Mouse (Mus musculus): ENCODE results near the gene Cd300lf.

Gene Cd300lf

GRCm38 (mm10) chr11:115077436-115077835 is 56.4 kb downstream of the Cd300lf start:
- DNase-seq (ENCODE audit: low spot score) = no peak

DNA sequence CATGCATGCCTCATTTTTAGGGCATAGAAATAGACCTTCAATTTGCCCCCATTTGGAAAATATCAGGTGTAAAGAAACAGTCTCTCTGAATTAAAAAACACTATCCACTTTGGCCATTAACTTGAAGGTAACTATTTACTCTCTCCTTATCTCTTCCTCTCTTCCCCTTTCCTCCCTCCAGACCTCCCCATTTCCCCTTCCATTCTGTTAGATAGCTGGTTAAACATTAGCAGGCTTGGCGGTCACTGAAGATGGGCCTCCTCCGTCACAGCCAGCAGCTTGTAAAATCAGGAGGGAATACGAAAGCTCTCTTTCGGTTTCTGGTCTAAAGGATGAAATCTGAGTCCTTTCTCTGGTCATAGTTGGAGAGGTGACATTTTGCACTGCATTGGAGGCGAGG is 57.9 kb downstream of the Cd300lf start:
- no peak for DNase-seq (ENCODE audit: low spot score)

DNA sequence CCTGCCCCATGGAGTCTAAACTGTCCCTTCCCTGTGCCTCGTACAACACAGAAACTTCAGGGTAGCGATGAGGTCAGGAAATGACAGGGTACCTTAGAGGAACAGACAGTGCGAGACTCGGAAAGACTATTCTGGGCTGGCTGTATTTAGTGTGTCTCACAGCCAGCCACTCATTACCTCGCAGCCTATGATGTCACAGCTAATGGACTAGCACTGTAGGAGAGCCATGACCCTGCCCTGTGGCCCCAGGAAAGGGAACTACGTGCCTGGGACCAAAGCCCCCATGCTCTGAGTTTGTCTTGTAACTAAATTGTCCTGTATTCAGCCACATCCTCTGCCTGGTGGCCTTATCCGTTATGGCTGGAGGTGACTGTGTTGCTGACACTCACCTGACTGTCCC is 58.4 kb downstream of the Cd300lf start:
- no peak for DNase-seq (ENCODE audit: low spot score)

- no peak for DNase-seq (ENCODE audit: low spot score)
These were observed 60.8 kb downstream of the Cd300lf start for GRCm38 (mm10) chr11:115073002-115073401.

DNA sequence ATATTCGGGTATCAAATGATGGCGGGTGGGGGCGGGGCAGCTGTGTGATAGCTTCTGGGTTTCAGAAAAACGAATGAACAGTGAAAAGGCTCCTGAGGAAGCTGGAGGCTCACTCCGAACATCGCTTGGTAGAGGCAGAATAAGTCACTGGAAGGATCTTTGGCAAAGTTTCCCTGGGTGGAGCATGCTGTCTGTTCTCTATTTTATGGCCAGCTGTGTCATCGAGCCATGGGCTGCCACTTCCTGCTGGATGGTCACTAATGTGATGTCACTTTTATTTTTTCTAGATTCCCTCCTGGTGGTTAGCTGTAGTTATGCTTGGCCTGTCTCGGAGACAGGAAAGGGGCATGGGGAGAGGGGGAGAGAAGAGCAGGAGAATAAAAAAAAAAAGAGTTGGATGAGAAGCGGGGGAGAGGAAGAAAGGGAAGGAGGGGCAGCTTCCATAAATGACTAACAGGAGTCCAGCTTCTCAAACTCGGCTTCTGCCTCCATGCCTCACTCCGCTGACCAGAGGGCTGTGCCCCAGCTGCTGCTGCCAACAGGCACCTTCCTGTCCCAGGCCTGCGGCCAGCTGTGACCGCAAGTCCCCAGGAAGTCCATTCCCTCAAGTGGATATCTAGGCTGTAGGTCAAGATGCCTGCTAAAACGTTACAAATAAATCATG is 62.0 kb downstream of the Cd300lf start:
- DNase-seq (ENCODE audit: low spot score) = peak; percentile 78

DNA sequence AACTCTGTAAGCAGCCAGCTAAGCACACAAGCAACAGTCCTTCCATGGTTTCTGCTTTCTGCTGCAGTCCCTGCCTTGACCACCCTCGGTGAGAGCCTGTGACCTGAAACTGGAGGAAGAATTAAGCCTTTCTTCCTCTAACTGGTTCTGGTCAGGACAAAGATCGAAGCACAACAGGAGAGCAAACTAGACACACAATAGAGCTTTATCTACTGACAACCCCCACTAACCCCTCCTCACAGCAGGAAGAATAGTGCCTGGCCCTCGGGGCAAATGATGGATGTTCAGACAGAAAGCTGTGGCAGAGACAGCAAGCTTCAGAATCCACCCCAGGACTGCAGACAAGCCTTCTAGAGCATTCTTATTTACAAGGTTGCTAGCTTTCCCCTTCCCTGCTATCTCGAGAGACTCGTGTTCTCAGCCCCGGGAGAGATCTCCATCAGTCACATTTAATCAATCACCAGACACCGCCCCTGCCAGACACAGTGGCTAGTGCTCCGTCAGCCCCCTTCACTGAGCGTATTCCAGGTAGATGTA is 62.7 kb downstream of the Cd300lf start:
- DNase-seq (ENCODE audit: low spot score) = peak; percentile 67

DNA sequence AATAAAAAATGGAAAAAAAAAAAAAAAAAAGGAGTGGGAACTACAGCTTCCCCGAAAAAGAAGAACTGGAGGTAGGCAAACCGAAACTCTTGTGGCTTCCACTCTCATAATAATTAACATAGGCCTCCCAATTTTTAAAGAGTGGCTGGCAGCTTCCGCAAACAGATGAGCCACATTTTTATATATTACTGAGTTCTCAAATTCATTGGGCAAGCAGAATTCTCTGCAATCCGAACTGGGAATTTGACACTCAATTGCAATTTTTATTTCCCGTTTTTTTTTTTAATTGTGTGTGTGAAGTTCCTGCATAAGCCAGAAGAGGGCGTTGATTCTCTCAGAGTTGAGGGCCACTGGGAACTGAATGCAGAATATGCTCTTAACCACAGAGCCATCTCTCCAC is 67.0 kb downstream of the Cd300lf start:
- no peak for DNase-seq (ENCODE audit: low spot score)

Data from retina, embryonic 14.5 days (tissue).